Mouse (Mus musculus) thymus, postnatal 10 days (tissue): ENCODE measurements around the gene Col3a1.

Source experiments
- DNase-seq, 2 experiments: peaks; one replicate each; pipeline ENCODE4 v3.0.0; 2021; ENCODE audit warnings: low spot score in 2 of 2

Gene Col3a1

DNA sequence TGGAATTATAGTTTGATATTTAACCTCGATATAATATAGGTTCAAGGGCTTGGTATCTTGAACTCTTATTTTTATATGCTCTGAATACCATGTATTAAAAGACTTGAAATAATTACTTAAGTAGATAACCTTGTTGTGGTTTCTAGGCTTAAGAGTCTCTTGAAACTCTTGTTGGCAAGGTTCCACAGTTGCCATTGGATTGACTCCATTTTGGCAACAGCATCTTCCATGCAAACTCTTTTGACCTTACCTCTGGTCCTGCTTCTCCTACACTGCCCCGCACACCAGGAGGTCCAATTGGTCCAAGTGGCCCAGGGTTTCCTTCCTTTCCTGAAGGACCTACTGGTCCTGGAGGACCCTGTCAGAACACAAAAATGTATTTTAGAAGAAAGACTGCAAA lies 70.5 kb downstream of the Col3a1 start:
- DNase-seq: no peak
